In the genomic region with DNA sequence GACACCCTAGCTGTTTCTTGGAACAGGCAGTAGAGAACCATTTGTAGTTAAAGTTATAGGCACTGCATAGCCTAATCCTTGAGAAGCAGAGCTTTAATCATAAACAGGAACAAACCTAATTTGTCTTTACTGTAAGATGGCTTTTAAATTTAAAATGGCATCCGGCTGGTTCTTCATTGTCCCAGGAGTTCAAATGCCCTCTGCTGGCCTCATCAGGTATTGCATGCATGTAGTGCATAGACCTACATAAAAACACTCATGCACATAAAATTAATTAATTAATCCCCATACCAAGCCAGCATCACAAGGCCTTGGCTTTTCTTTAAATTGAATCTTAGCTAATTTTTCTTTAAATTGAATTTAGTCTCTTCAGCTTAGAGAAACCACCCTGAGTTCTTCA, we compare ENCODE assay signal across 9 mouse cellular contexts.
DNase-seq lines count a peak whose midpoint lies in the region; ATAC-seq and TF ChIP-seq lines count a peak whose summit lies in the region.
"Had no signal": no experiment of that assay in that cellular context is flagged by ENCODE, and none has a peak within 500 bp of the region (broad histone marks: within the 10 kb centered on the region; RNA-seq: fewer than 3 reads in every experiment).

No protein-coding gene starts in this region.

- no peaks in the 10 kb centered on the region for H3K9me3 ChIP-seq in forebrain, postnatal 0 days (ENCODE audit: low read length)
- H3K9me3 ChIP-seq in forebrain, embryonic 16.5 days (ENCODE audit: control insufficient read depth, low read length): no peaks in the 10 kb centered on the region
- H3K9me3 ChIP-seq in heart, embryonic 11.5 days (replicated peaks; ENCODE audit: control insufficient read depth, low read length): peaks cover 4% of the 10 kb centered on the region; the same call in 1 of the 2 replicates

- peak; percentile 63 for DNase-seq in forebrain, postnatal 0 days
- DNase-seq in lung, postnatal 36 days: peak; percentile 53
- DNase-seq in lung, adult 2 months: no peak
- DNase-seq in embryo, embryonic 10.5 days (ENCODE audit: low spot score): peak; percentile 65
- peak; percentile 54 for DNase-seq in retina, postnatal 7 days (ENCODE audit: low read depth, low spot score)
- DNase-seq in ovary, postnatal 10 days (ENCODE audit: low spot score): no peak

- ATAC-seq in forebrain, postnatal 0 days: no peak
- no peak for ATAC-seq in forebrain, embryonic 16.5 days
- no peak for ATAC-seq in heart, embryonic 11.5 days (replicated peaks; ENCODE audit: insufficient number of reproducible peaks, low FRiP score, low TSS enrichment)

- H3K4me3 ChIP-seq in forebrain, postnatal 0 days (ENCODE audit: low read depth, low read length): no peak overlapping the region
- H3K4me3 ChIP-seq in forebrain, embryonic 16.5 days (replicated peaks; ENCODE audit: low read length): no peak overlapping the region
- no peak overlapping the region for H3K4me3 ChIP-seq in lung, adult 2 months (replicated peaks; ENCODE audit: extremely low read depth, low read depth, low read length)
- H3K4me3 ChIP-seq in heart, embryonic 11.5 days (ENCODE audit: low read depth, low read length): no peak overlapping the region

- no peak for TF ChIP-seq POLR2A in lung, adult 2 months (IDR thresholded peaks at IDR 0.05; ENCODE audit: borderline replicate concordance, extremely low read depth, low read depth, low read length)

- WGBS in forebrain, postnatal 0 days: 73% methylated on average over 1 of the region's 1 CpGs
- 74% methylated on average over 1 of the region's 1 CpGs for WGBS in forebrain, embryonic 16.5 days
- WGBS in lung, adult 2 months: 73% methylated on average over 1 of the region's 1 CpGs
- 84% methylated on average over 1 of the region's 1 CpGs for WGBS in heart, embryonic 11.5 days (ENCODE audit: insufficient replicate concordance)

- H3K27me3 ChIP-seq in forebrain, postnatal 0 days (ENCODE audit: insufficient read depth, low read length): no peaks in the 10 kb centered on the region
- no peaks in the 10 kb centered on the region for H3K27me3 ChIP-seq in forebrain, embryonic 16.5 days (replicated peaks; ENCODE audit: control insufficient read depth, insufficient read depth, low read length)
- no peaks in the 10 kb centered on the region for H3K27me3 ChIP-seq in heart, embryonic 11.5 days (ENCODE audit: control insufficient read depth, insufficient read depth, low read length)

- no peak overlapping the region for H3K9ac ChIP-seq in forebrain, postnatal 0 days
- H3K9ac ChIP-seq in forebrain, embryonic 16.5 days (replicated peaks; ENCODE audit: low read depth, low read length): no peak overlapping the region
- H3K9ac ChIP-seq in heart, embryonic 11.5 days (ENCODE audit: low read depth, low read length): no peak overlapping the region

- no peak overlapping the region for H3K27ac ChIP-seq in forebrain, postnatal 0 days (ENCODE audit: low read depth, low read length)
- H3K27ac ChIP-seq in forebrain, embryonic 16.5 days (ENCODE audit: low read length): no peak overlapping the region
- H3K27ac ChIP-seq in heart, embryonic 11.5 days (ENCODE audit: low read depth, low read length): no peak overlapping the region
- H3K27ac ChIP-seq: macrophage had no signal

- H3K4me1 ChIP-seq in forebrain, postnatal 0 days (ENCODE audit: insufficient read depth): no peaks in the 10 kb centered on the region
- H3K4me1 ChIP-seq in forebrain, embryonic 16.5 days (replicated peaks; ENCODE audit: control insufficient read depth, insufficient read depth, low read length): no peaks in the 10 kb centered on the region
- H3K4me1 ChIP-seq in lung, adult 2 months (ENCODE audit: control insufficient read depth, insufficient read depth, low read length): no peaks in the 10 kb centered on the region
- H3K4me1 ChIP-seq in heart, embryonic 11.5 days (ENCODE audit: control insufficient read depth, insufficient read depth, low read length): no peaks in the 10 kb centered on the region

- TF ChIP-seq CTCF in forebrain, postnatal 0 days (IDR thresholded peaks at IDR 0.05; ENCODE audit: low read depth): peak; percentile 73
- TF ChIP-seq CTCF in lung, adult 2 months (IDR thresholded peaks at IDR 0.05; ENCODE audit: insufficient read depth, low read length): no peak

- H3K36me3 ChIP-seq in forebrain, postnatal 0 days (ENCODE audit: insufficient read depth): no peaks in the 10 kb centered on the region
- H3K36me3 ChIP-seq in forebrain, embryonic 16.5 days (ENCODE audit: control insufficient read depth, insufficient read depth): no peaks in the 10 kb centered on the region
- no peaks in the 10 kb centered on the region for H3K36me3 ChIP-seq in heart, embryonic 11.5 days (ENCODE audit: control insufficient read depth, insufficient read depth, low read length)

- H3K4me2 ChIP-seq in forebrain, postnatal 0 days (ENCODE audit: low read depth): no peak overlapping the region
- H3K4me2 ChIP-seq in forebrain, embryonic 16.5 days (ENCODE audit: low read length): no peak overlapping the region
- H3K4me2 ChIP-seq in heart, embryonic 11.5 days: no peak overlapping the region

Comparison
In these comparisons a context has a peak if more than half of its experiments do, and no peak if none do; other contexts are left out.
1. DNase-seq: peak in forebrain, postnatal 0 days (single experiment), lung, postnatal 36 days (single experiment), embryo, embryonic 10.5 days (single experiment) and retina, postnatal 7 days (single experiment); none in lung, adult 2 months (single experiment) and ovary, postnatal 10 days (single experiment).